Mouse (Mus musculus): ENCODE measurements around the gene Slc38a6. TPM values are rescaled to one million over a fixed set of nuclear protein-coding genes. Genes with fewer than 3 reads are reported as not detected.

The Slc38a6 gene
- polyA plus RNA-seq, 1 experiment from 2014 or later = 11.6 TPM

DNA sequence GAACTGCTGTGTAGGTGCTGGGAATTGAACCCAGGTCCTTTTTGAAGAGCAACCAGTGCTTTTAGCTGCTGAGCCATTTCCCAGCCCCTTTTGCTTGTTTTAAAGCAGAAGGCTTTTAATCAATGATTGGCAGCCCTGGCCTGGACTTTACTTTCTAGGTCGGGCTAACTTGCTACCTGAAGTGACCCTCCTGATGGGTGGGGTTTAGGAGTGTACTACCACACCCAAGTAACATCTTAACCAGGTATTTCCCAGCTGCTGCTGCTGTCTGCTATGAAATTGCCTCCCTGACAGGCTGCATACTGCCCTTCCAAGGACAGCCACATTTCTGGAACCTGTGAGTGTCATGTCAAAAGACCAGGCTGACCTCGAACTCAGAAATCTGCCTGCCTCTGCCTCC lies 14.0 kb downstream of the Slc38a6 start:
- H3K9me3 ChIP-seq (ENCODE audit: control insufficient read depth, low read length) = no peaks in the 10 kb centered on the region
- H3K4me1 ChIP-seq (ENCODE audit: control insufficient read depth, insufficient read depth, low read length) = no peaks in the 10 kb centered on the region
- ATAC-seq (ENCODE audit: insufficient read depth, low FRiP score, low TSS enrichment) (no peak), DNase-seq (ENCODE audit: low spot score) (no peak)
- no peak overlapping the region for H3K9ac ChIP-seq (ENCODE audit: low read length)
- no peak overlapping the region for H3K4me3 ChIP-seq (ENCODE audit: low read depth, low read length)
- no peak overlapping the region for H3K4me2 ChIP-seq (ENCODE audit: low read depth)
- H3K27me3 ChIP-seq (ENCODE audit: control insufficient read depth, insufficient read depth, low read length) = no peaks in the 10 kb centered on the region
- WGBS = 92% methylated on average over 2 of the region's 2 CpGs
- no peak overlapping the region for H3K27ac ChIP-seq (ENCODE audit: low read depth, low read length)
- no peaks in the 10 kb centered on the region for H3K36me3 ChIP-seq (ENCODE audit: control insufficient read depth, insufficient read depth, low read length)

DNA sequence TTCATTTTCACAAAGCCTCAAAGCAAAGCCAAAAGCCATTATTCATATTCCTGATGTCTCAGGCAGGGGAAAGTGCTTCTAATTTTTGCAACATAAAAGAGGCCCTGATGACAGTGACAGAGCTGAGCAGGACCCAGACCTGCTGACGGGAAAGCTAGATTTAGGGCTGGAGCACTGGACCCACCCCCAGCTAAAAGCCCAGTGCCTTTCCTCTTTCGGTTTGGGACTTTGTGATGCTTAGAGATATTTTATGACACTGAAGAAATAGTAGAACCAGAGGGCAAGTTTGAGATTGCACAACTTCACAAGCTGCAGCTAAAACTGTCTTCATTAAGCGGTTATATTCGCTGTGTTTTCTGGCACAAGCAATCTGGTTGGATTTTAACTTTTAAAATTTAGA lies 18.1 kb downstream of the Slc38a6 start:
- DNase-seq (ENCODE audit: low spot score) (no peak), ATAC-seq (ENCODE audit: insufficient read depth, low FRiP score, low TSS enrichment) (no peak)
- no peaks in the 10 kb centered on the region for H3K4me1 ChIP-seq (ENCODE audit: control insufficient read depth, insufficient read depth, low read length)
- H3K27ac ChIP-seq (ENCODE audit: low read depth, low read length) = no peak overlapping the region
- no peaks in the 10 kb centered on the region for H3K27me3 ChIP-seq (ENCODE audit: control insufficient read depth, insufficient read depth, low read length)
- H3K4me2 ChIP-seq (ENCODE audit: low read depth) = no peak overlapping the region
- H3K36me3 ChIP-seq (ENCODE audit: control insufficient read depth, insufficient read depth, low read length) = no peaks in the 10 kb centered on the region
- H3K4me3 ChIP-seq (ENCODE audit: low read depth, low read length) = no peak overlapping the region
- H3K9ac ChIP-seq (ENCODE audit: low read length) = no peak overlapping the region
- WGBS = 81% methylated on average over 4 of the region's 4 CpGs
- H3K9me3 ChIP-seq (ENCODE audit: control insufficient read depth, low read length) = no peaks in the 10 kb centered on the region

DNA sequence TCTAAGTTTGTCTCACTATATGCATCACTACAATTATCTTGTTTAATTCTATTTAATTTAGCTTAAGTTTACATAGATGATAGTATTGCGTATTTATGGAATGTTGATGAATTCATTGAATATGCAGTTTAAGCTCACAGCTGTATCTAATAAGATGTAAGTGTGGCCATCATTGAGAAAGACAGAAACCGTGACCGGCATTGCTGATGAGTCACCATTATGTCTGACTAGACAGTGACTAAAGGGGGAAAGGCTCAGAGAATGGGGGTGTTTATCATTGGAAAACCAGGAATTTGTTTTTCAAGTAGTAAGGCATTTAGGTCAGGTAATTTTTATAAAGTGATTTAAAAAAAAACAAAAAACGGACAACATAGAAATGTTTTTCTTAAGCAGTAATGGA lies 21.2 kb downstream of the Slc38a6 start:
- no peak overlapping the region for H3K9ac ChIP-seq (ENCODE audit: low read length)
- H3K27me3 ChIP-seq (ENCODE audit: control insufficient read depth, insufficient read depth, low read length) = no peaks in the 10 kb centered on the region
- DNase-seq (ENCODE audit: low spot score) (no peak), ATAC-seq (ENCODE audit: insufficient read depth, low FRiP score, low TSS enrichment) (no peak)
- no peak overlapping the region for H3K4me2 ChIP-seq (ENCODE audit: low read depth)
- no peaks in the 10 kb centered on the region for H3K36me3 ChIP-seq (ENCODE audit: control insufficient read depth, insufficient read depth, low read length)
- H3K4me3 ChIP-seq (ENCODE audit: low read depth, low read length) = no peak overlapping the region
- no peaks in the 10 kb centered on the region for H3K4me1 ChIP-seq (ENCODE audit: control insufficient read depth, insufficient read depth, low read length)
- WGBS = 92% methylated on average over 4 of the region's 4 CpGs
- no peak overlapping the region for H3K27ac ChIP-seq (ENCODE audit: low read depth, low read length)
- no peaks in the 10 kb centered on the region for H3K9me3 ChIP-seq (ENCODE audit: control insufficient read depth, low read length)

DNA sequence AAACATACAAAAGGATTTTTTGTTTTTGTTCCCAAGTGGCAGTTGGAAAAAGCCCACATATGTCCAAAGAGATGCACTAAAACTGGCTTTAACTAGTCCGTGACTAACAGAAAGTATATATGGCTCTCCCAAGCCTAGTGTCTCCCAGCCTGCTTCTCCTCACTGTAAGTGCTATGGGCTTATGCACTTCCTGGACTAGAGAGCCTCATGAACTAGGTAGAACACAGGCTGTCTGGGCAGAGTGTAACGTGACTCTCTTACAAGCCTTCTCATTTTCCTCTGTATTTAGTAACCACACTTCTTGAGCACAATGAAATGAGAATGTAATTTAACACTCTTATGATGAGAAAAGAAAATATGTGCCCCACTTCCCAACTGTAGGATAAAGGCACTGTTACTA lies 22.1 kb downstream of the Slc38a6 start:
- Histone ChIP-seq H3K9me3 (ENCODE audit: control insufficient read depth, low read length) (no peaks in the 10 kb centered on the region), H3K27ac (ENCODE audit: low read depth, low read length) (no peak overlapping the region), H3K27me3 (ENCODE audit: control insufficient read depth, insufficient read depth, low read length) (no peaks in the 10 kb centered on the region), H3K4me1 (ENCODE audit: control insufficient read depth, insufficient read depth, low read length) (no peaks in the 10 kb centered on the region), H3K36me3 (ENCODE audit: control insufficient read depth, insufficient read depth, low read length) (no peaks in the 10 kb centered on the region), H3K4me2 (ENCODE audit: low read depth) (no peak overlapping the region), H3K9ac (ENCODE audit: low read length) (no peak overlapping the region), H3K4me3 (ENCODE audit: low read depth, low read length) (no peak overlapping the region)
- ATAC-seq (ENCODE audit: insufficient read depth, low FRiP score, low TSS enrichment) = no peak
- 86% methylated on average over 2 of the region's 2 CpGs for WGBS
- no peak for DNase-seq (ENCODE audit: low spot score)

DNA sequence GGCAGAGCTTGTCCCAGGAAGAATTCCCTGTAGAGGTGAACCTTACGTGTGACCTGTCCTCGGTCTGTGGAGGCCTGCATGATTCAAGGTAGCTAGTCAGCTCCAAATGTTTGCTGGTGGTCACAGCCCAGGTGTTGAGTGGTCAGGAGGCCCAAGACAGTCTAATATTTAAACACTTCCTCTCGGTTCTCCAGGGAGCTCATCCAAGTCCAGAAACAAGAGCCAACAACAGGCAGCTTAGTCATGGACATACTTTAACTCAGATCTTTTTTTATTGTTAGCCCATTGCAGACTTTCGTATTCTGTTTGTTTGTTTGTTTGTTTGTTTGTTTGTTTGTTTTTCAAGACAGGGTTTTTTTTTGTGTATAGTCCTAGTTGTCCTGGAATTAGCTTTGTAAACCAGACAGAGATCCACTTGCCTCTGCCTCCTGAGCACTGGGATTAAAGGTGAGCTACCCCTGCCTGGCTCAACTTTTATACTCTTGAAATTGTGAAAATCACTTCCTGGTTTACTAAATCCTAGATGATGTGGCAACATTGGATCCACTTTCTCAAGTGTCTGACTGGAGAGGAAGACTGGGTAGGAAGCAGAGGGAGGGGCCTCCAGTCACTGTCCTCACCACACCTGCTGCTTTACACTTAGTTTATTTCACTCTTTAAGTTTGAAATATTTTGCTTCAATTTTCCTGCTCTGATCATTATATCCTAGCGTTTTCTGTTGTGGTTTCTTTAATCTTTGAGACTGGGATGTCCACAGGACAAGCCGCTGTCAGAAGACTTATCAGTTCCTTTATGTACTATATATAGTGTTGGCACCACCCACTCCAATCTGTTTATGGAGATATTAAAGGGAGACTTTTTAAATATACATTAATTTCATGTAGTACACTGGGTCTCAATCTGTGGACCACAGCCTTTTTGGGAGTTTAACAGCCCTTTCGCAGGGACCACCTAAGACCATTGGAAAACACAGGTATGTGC lies 31.4 kb downstream of the Slc38a6 start:
- Histone ChIP-seq H3K4me1 (ENCODE audit: control insufficient read depth, insufficient read depth, low read length) (no peaks in the 10 kb centered on the region), H3K27ac (ENCODE audit: low read depth, low read length) (no peak overlapping the region), H3K4me3 (ENCODE audit: low read depth, low read length) (no peak overlapping the region), H3K4me2 (ENCODE audit: low read depth) (no peak overlapping the region), H3K9ac (ENCODE audit: low read length) (no peak overlapping the region), H3K9me3 (ENCODE audit: control insufficient read depth, low read length) (no peaks in the 10 kb centered on the region), H3K36me3 (ENCODE audit: control insufficient read depth, insufficient read depth, low read length) (0 out of 2 replicates have a peak, but pooled peaks cover 2% of the 10 kb centered on the region), H3K27me3 (ENCODE audit: control insufficient read depth, insufficient read depth, low read length) (no peaks in the 10 kb centered on the region)
- DNase-seq (ENCODE audit: low spot score) (no peak), ATAC-seq (ENCODE audit: insufficient read depth, low FRiP score, low TSS enrichment) (no peak)
- 95% methylated on average over 7 of the region's 7 CpGs for WGBS

DNA sequence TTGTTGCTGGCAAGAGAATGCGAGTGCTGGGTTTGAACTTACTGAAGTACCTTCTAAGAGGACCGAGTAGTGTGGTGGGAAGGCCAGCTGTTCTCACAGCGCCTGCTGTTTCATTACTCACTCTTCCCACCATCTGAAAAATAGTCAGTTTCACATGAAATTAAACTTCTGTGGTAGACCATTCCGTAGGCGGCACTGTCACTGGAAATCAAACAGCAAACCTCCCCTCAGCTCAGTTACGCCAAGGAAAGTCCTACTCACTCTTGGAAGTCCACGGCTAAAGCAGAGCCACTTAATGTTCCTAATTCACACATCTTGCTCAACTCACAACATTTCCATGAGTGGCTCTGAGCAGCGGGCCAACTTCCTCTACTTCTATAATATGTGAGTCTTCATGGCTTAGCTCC lies 37.6 kb downstream of the Slc38a6 start:
- Histone ChIP-seq H3K27me3 (ENCODE audit: control insufficient read depth, insufficient read depth, low read length) (no peaks in the 10 kb centered on the region), H3K9ac (ENCODE audit: low read length) (no peak overlapping the region), H3K36me3 (ENCODE audit: control insufficient read depth, insufficient read depth, low read length) (no peaks in the 10 kb centered on the region), H3K27ac (ENCODE audit: low read depth, low read length) (no peak overlapping the region), H3K4me3 (ENCODE audit: low read depth, low read length) (no peak overlapping the region), H3K9me3 (ENCODE audit: control insufficient read depth, low read length) (no peaks in the 10 kb centered on the region), H3K4me2 (ENCODE audit: low read depth) (no peak overlapping the region), H3K4me1 (ENCODE audit: control insufficient read depth, insufficient read depth, low read length) (peaks cover 4% of the 10 kb centered on the region; the same call in 1 of the 2 replicates)
- ATAC-seq (ENCODE audit: insufficient read depth, low FRiP score, low TSS enrichment) = no peak
- DNase-seq (ENCODE audit: low spot score) = no peak
- 90% methylated on average over 8 of the region's 8 CpGs for WGBS

DNA sequence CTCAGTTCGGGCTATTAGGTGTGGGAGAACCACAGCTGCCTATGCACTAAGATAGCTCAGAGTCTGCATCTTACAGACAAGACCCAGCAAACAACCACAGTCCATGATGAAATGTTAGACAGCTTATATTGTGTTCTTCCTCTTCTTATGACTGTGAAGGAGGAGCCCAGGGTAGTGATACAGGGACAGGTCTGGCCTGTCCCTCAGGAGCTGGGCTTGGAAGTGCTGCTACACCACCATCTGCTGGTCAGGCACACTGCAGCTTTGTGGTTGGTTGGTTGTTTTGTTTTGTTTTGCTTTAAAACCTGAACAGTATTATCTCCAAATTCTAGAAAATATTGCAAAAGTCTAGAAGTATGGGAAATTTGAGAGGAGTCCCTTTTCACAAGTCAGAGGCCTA lies 38.2 kb downstream of the Slc38a6 start:
- Histone ChIP-seq H3K4me2 (ENCODE audit: low read depth) (no peak overlapping the region), H3K27ac (ENCODE audit: low read depth, low read length) (no peak overlapping the region), H3K4me1 (ENCODE audit: control insufficient read depth, insufficient read depth, low read length) (peaks cover 4% of the 10 kb centered on the region; the same call in 1 of the 2 replicates), H3K9ac (ENCODE audit: low read length) (no peak overlapping the region), H3K36me3 (ENCODE audit: control insufficient read depth, insufficient read depth, low read length) (no peaks in the 10 kb centered on the region), H3K4me3 (ENCODE audit: low read depth, low read length) (no peak overlapping the region), H3K9me3 (ENCODE audit: control insufficient read depth, low read length) (no peaks in the 10 kb centered on the region), H3K27me3 (ENCODE audit: control insufficient read depth, insufficient read depth, low read length) (no peaks in the 10 kb centered on the region)
- ATAC-seq (ENCODE audit: insufficient read depth, low FRiP score, low TSS enrichment) (no peak), DNase-seq (ENCODE audit: low spot score) (no peak)
- 79% methylated on average over 1 of the region's 1 CpGs for WGBS

DNA sequence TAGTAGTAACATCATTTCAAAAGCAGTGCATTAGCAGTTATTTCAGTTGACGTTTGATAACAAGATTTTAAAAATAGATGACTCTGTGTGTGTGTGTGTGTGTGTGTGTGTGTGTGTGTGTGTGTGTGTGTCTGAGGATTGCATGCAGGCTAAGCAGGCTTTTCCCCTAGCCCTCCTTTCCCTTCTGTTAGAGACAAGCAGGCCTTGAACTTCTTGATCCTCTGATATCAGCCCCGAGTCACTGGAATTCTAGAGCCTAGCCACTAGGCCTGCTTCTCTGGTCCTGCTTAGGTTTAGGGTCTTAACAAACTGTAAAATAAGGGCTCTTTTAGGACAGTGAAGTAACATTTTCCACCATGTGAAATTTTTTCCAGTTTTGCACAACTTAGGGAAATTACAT lies 38.6 kb downstream of the Slc38a6 start:
- DNase-seq (ENCODE audit: low spot score) = no peak
- H3K4me3 ChIP-seq (ENCODE audit: low read depth, low read length) = no peak overlapping the region
- no peak overlapping the region for H3K9ac ChIP-seq (ENCODE audit: low read length)
- peaks cover 4% of the 10 kb centered on the region; the same call in 1 of the 2 replicates for H3K4me1 ChIP-seq (ENCODE audit: control insufficient read depth, insufficient read depth, low read length)
- H3K27me3 ChIP-seq (ENCODE audit: control insufficient read depth, insufficient read depth, low read length) = no peaks in the 10 kb centered on the region
- H3K36me3 ChIP-seq (ENCODE audit: control insufficient read depth, insufficient read depth, low read length) = no peaks in the 10 kb centered on the region
- H3K27ac ChIP-seq (ENCODE audit: low read depth, low read length) = no peak overlapping the region
- H3K4me2 ChIP-seq (ENCODE audit: low read depth) = no peak overlapping the region
- ATAC-seq (ENCODE audit: insufficient read depth, low FRiP score, low TSS enrichment) = no peak
- no peaks in the 10 kb centered on the region for H3K9me3 ChIP-seq (ENCODE audit: control insufficient read depth, low read length)
- 75% methylated on average over 2 of the region's 2 CpGs for WGBS

DNA sequence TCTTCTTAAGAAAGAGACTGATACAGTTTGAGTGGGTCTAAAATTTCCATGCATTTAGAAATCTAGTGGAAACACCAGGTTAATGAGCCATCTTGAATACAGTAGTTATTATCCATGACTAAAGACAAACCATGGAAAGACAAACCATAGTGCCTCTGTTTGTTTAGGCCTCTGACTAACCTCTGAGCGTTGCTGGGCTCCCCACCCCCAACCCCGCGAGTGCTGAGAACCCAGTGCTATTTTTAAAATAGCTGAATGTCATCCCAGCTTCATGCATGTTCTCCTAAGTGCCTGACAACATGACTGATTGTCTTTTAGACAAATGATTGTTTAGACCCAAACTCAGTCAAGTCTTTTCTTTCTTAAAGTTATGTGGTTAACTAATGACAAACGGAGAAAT lies 39.0 kb downstream of the Slc38a6 start:
- H3K36me3 ChIP-seq (ENCODE audit: control insufficient read depth, insufficient read depth, low read length) = no peaks in the 10 kb centered on the region
- H3K9ac ChIP-seq (ENCODE audit: low read length) = no peak overlapping the region
- H3K27ac ChIP-seq (ENCODE audit: low read depth, low read length) = no peak overlapping the region
- H3K4me1 ChIP-seq (ENCODE audit: control insufficient read depth, insufficient read depth, low read length) = peaks cover 4% of the 10 kb centered on the region; the same call in 1 of the 2 replicates
- no peaks in the 10 kb centered on the region for H3K9me3 ChIP-seq (ENCODE audit: control insufficient read depth, low read length)
- H3K4me3 ChIP-seq (ENCODE audit: low read depth, low read length) = no peak overlapping the region
- H3K4me2 ChIP-seq (ENCODE audit: low read depth) = no peak overlapping the region
- 25% methylated on average over 4 of the region's 4 CpGs for whole genome bisulfite sequencing
- DNase-seq (ENCODE audit: low spot score) = no peak
- no peak for ATAC-seq (ENCODE audit: insufficient read depth, low FRiP score, low TSS enrichment)
- no peaks in the 10 kb centered on the region for H3K27me3 ChIP-seq (ENCODE audit: control insufficient read depth, insufficient read depth, low read length)
